Mouse (Mus musculus) embryonic facial prominence, embryonic 10.5 days (tissue): ENCODE measurements around the gene Scimp. TPM values are rescaled to one million over a fixed set of nuclear protein-coding genes. Genes with fewer than 3 reads are reported as not detected.
A peak's percentile ranks its signal among the peaks of the same experiment; 100 is the strongest.

ENCODE experiments used
- DNase-seq: peaks from one replicate; pipeline ENCODE4 v3.0.0-alpha.2; 2017; ENCODE audit warnings: low spot score
- H3K27ac ChIP-seq: fragments of 300-500 bp; sonication (generic); replicated peaks from 2 replicates; pipeline ENCODE4 v1.5.1; 2016; ENCODE audit warnings: mild to moderate bottlenecking
- H3K27me3 ChIP-seq: fragments of 300-500 bp; sonication (generic); replicated peaks from 2 replicates; pipeline ENCODE4 v1.6.1; 2016; ENCODE audit warnings: low read depth, mild to moderate bottlenecking; ENCODE audit not compliant: poor library complexity, severe bottlenecking
- H3K36me3 ChIP-seq: fragments of 300-500 bp; sonication (generic); replicated peaks from 2 replicates; pipeline ENCODE4 v1.6.1; 2016; ENCODE audit warnings: mild to moderate bottlenecking, moderate library complexity
- H3K4me1 ChIP-seq: fragments of 300-500 bp; sonication (generic); 2 replicates; pipeline ENCODE4 v1.6.1; 2016
- H3K4me3 ChIP-seq: fragments of 300-500 bp; sonication (generic); 2 replicates; pipeline ENCODE4 v1.5.1; 2016; ENCODE audit warnings: mild to moderate bottlenecking, moderate library complexity
- H3K9me3 ChIP-seq: fragments of 300-500 bp; sonication (generic); 2 replicates; pipeline ENCODE4 v1.6.1; 2016; ENCODE audit warnings: mild to moderate bottlenecking
- WGBS: fragments of 180-500 bp; shearing (Covaris S2); methylation state at CpG from one replicate; pipeline ENCODE4 v1.1.7; 2016; 5-methylcytosine and 5-hydroxymethylcytosine counted together
- polyA plus RNA-seq: library from polyadenylated mRNA; unstranded; fragments of >200 nt; fragmentation: Nextera tagmentation; extraction: Ambion mirVana; gene quantifications from 2 replicates; pipeline ENCODE4 v1.2.1, GENCODE M21; 2016

Gene Scimp
- polyA plus RNA-seq, 1 experiment from 2014 or later, result not detected

- DNase-seq, result no peak
- H3K36me3 ChIP-seq, result no peaks in the 10 kb centered on the region
- no peaks in the 10 kb centered on the region for H3K27me3 ChIP-seq
- no peak overlapping the region for H3K27ac ChIP-seq
- H3K4me3 ChIP-seq, result no peak overlapping the region
- peaks cover 3% of the 10 kb centered on the region; the same call in 1 of the 2 replicates for H3K4me1 ChIP-seq
- H3K9me3 ChIP-seq, result no peaks in the 10 kb centered on the region; the same call in 1 of the 2 replicates
- WGBS, result 65% methylated on average over 3 of the region's 3 CpGs
These were observed 18.8 kb upstream of the Scimp start for GRCm38 (mm10) chr11:70831201-70831600.

GRCm38 (mm10) chr11:70828975-70829615 is 16.7 kb upstream of the Scimp start:
- peaks cover 3% of the 10 kb centered on the region; the same call in 1 of the 2 replicates for H3K4me1 ChIP-seq

GRCm38 (mm10) chr11:70826207-70826606 is 13.8 kb upstream of the Scimp start:
- Histone ChIP-seq H3K36me3 (no peaks in the 10 kb centered on the region), H3K4me1 (peaks cover 13% of the 10 kb centered on the region), H3K9me3 (no peaks in the 10 kb centered on the region), H3K27me3 (no peaks in the 10 kb centered on the region), H3K27ac (no peak overlapping the region), H3K4me3 (no peak overlapping the region)
- DNase-seq, result no peak
- 90% methylated on average over 2 of the region's 2 CpGs for WGBS

More at GRCm38 (mm10) chr11:70828975-70829615, 16.7 kb upstream of the Scimp start:
- Histone ChIP-seq H3K9me3 (no peaks in the 10 kb centered on the region; the same call in 1 of the 2 replicates), H3K4me3 (no peak overlapping the region), H3K36me3 (no peaks in the 10 kb centered on the region), H3K27ac (no peak overlapping the region), H3K27me3 (no peaks in the 10 kb centered on the region)
- no peak for DNase-seq
- 58% methylated on average over 11 of the region's 11 CpGs for WGBS

GRCm38 (mm10) chr11:70821728-70822591 is 9.6 kb upstream of the Scimp start:
- WGBS, result 51% methylated on average over 17 of the region's 17 CpGs

GRCm38 (mm10) chr11:70820120-70820519 is 7.7 kb upstream of the Scimp start:
- 85% methylated on average over 8 of the region's 8 CpGs for WGBS
- no peaks in the 10 kb centered on the region for H3K36me3 ChIP-seq
- no peak overlapping the region for H3K27ac ChIP-seq
- H3K4me1 ChIP-seq, result peaks cover 10% of the 10 kb centered on the region
- no peak overlapping the region for H3K4me3 ChIP-seq
- H3K9me3 ChIP-seq, result no peaks in the 10 kb centered on the region
- DNase-seq, result no peak
- no peaks in the 10 kb centered on the region for H3K27me3 ChIP-seq

More at GRCm38 (mm10) chr11:70821728-70822591, 9.6 kb upstream of the Scimp start:
- no peaks in the 10 kb centered on the region for H3K27me3 ChIP-seq
- no peak overlapping the region for H3K4me3 ChIP-seq
- no peaks in the 10 kb centered on the region for H3K36me3 ChIP-seq
- no peaks in the 10 kb centered on the region for H3K9me3 ChIP-seq
- DNase-seq, result peak; percentile 13
- H3K27ac ChIP-seq, result no peak overlapping the region
- H3K4me1 ChIP-seq, result peaks cover 10% of the 10 kb centered on the region

- no peaks in the 10 kb centered on the region for H3K36me3 ChIP-seq
- no peak for DNase-seq
- peaks cover 2% of the 10 kb centered on the region for H3K4me1 ChIP-seq
- 79% methylated on average over 4 of the region's 4 CpGs for WGBS
- no peaks in the 10 kb centered on the region for H3K9me3 ChIP-seq
- no peak overlapping the region for H3K27ac ChIP-seq
- no peaks in the 10 kb centered on the region for H3K27me3 ChIP-seq
- no peak overlapping the region for H3K4me3 ChIP-seq
These were observed 4.4 kb upstream of the Scimp start for GRCm38 (mm10) chr11:70816770-70817169.

GRCm38 (mm10) chr11:70815498-70816078 is 3.2 kb upstream of the Scimp start:
- peak; percentile 58 for DNase-seq
- Histone ChIP-seq H3K4me3 (no peak overlapping the region), H3K4me1 (no peaks in the 10 kb centered on the region), H3K36me3 (no peaks in the 10 kb centered on the region), H3K27me3 (no peaks in the 10 kb centered on the region), H3K27ac (no peak overlapping the region), H3K9me3 (no peaks in the 10 kb centered on the region)
- 33% methylated on average over 6 of the region's 6 CpGs for WGBS

GRCm38 (mm10) chr11:70815071-70815470 is 2.7 kb upstream of the Scimp start:
- H3K27me3 ChIP-seq, result no peaks in the 10 kb centered on the region
- no peaks in the 10 kb centered on the region for H3K9me3 ChIP-seq
- 82% methylated on average over 8 of the region's 8 CpGs for WGBS
- no peak overlapping the region for H3K27ac ChIP-seq
- no peak overlapping the region for H3K4me3 ChIP-seq
- H3K4me1 ChIP-seq, result no peaks in the 10 kb centered on the region
- no peak for DNase-seq
- no peaks in the 10 kb centered on the region for H3K36me3 ChIP-seq

- DNase-seq, result no peak
- Histone ChIP-seq H3K4me1 (no peaks in the 10 kb centered on the region), H3K27me3 (no peaks in the 10 kb centered on the region), H3K4me3 (no peak overlapping the region), H3K36me3 (no peaks in the 10 kb centered on the region), H3K27ac (no peak overlapping the region), H3K9me3 (no peaks in the 10 kb centered on the region)
- WGBS, result 81% methylated on average over 13 of the region's 13 CpGs
These were observed 730 bp downstream of the Scimp start for GRCm38 (mm10) chr11:70811471-70812240.

GRCm38 (mm10) chr11:70811041-70811440 is 1.3 kb downstream of the Scimp start:
- Histone ChIP-seq H3K36me3 (no peaks in the 10 kb centered on the region), H3K27me3 (no peaks in the 10 kb centered on the region), H3K27ac (no peak overlapping the region), H3K4me1 (no peaks in the 10 kb centered on the region), H3K9me3 (no peaks in the 10 kb centered on the region), H3K4me3 (no peak overlapping the region)
- DNase-seq, result no peak
- WGBS, result 88% methylated on average over 5 of the region's 5 CpGs

- no peak overlapping the region for H3K4me3 ChIP-seq
- H3K4me1 ChIP-seq, result no peaks in the 10 kb centered on the region
- no peaks in the 10 kb centered on the region for H3K9me3 ChIP-seq
- H3K27me3 ChIP-seq, result no peaks in the 10 kb centered on the region
- H3K36me3 ChIP-seq, result no peaks in the 10 kb centered on the region
- no peak for DNase-seq
- 25% methylated on average over 1 of the region's 1 CpGs for WGBS
- no peak overlapping the region for H3K27ac ChIP-seq
These were observed 3.4 kb downstream of the Scimp start for GRCm38 (mm10) chr11:70809011-70809410.

GRCm38 (mm10) chr11:70808101-70808500 is 4.3 kb downstream of the Scimp start:
- Histone ChIP-seq H3K27ac (no peak overlapping the region), H3K36me3 (no peaks in the 10 kb centered on the region)
- WGBS, result 73% methylated on average over 3 of the region's 3 CpGs

More at GRCm38 (mm10) chr11:70808101-70808500, 4.3 kb downstream of the Scimp start:
- H3K4me3 ChIP-seq, result no peak overlapping the region
- H3K9me3 ChIP-seq, result no peaks in the 10 kb centered on the region
- H3K4me1 ChIP-seq, result no peaks in the 10 kb centered on the region
- DNase-seq, result no peak
- H3K27me3 ChIP-seq, result no peaks in the 10 kb centered on the region
